Mouse (Mus musculus): ENCODE measurements around the gene Fam208a.

DNA sequence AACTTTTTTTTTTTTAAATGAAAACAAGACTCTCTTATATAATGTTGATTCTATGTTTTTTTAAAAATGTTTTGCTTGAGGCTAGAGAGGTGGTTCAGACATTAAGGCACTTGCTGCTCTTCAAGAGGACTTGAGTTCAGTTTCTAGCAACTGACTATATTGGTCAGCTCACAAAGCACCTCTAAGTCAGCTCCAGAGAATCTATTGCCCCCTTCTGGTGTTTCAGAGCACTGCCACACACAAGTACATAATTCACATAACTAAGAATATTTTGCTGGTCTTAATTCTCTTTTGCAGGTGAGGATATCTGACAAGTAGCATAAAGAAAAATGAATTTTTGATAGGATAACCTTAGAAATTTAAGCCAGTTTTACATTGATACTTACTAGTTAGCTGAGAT is 12.3 kb downstream of the Fam208a start:
- TF ChIP-seq SMC3 (IDR thresholded peaks at IDR 0.05; ENCODE audit: low read depth, low read length) (peak; percentile 53), ZNF384 (IDR thresholded peaks at IDR 0.05; ENCODE audit: low read depth, low read length) (no peak), POLR2A (IDR thresholded peaks at IDR 0.05; ENCODE audit: low read depth, low read length) (no peak), USF1 (IDR thresholded peaks at IDR 0.05; ENCODE audit: low read depth, low read length) (no peak), CTCF (conservative IDR thresholded peaks at IDR 0.05 in 1 of 2, IDR thresholded peaks at IDR 0.05 in 1 of 2; ENCODE audit: low read depth in 2 of 2, low read length in 2 of 2) (peak; percentile 12 to 61; a peak in 2 of 4 replicates), ZC3H11A (IDR thresholded peaks at IDR 0.05; ENCODE audit: low read depth, low read length) (no peak), ETS1 (conservative IDR thresholded peaks at IDR 0.05; ENCODE audit: low read depth, low read length) (no peak), ELF1 (IDR thresholded peaks at IDR 0.05; ENCODE audit: low read depth, low read length) (no peak), RCOR1 (conservative IDR thresholded peaks at IDR 0.05; ENCODE audit: low read depth, low read length) (no peak), MAZ (IDR thresholded peaks at IDR 0.05; ENCODE audit: low read depth, low read length) (no peak), EP300 (IDR thresholded peaks at IDR 0.05; ENCODE audit: low read length) (no peak), POLR2AphosphoS2 (IDR thresholded peaks at IDR 0.05; ENCODE audit: low read depth, low read length) (no peak), CHD2 (IDR thresholded peaks at IDR 0.05; ENCODE audit: low read length) (no peak)

Data from CH12.LX (cell line).